In the genomic region with DNA sequence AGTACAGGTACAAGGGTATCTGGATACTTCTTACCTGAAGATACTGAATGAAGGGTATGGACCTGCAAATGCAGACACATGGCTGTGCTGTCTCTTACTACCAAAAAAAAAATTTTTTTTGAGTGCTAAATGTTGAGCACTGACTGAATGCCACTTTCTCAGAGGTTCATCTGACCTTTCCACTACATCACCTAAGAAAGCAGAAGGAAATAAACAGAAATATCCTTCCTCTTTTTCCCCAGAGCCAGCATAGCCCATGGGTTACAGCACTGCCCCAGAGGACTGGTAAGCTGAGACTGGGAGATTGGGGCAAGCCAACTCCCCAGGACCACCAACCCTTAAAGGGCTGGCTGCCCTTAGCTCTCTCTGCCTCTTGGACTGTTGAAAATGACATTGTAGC, we compare ENCODE assay signal across 24 mouse cellular contexts. TPM values are rescaled to one million over a fixed set of nuclear protein-coding genes. Genes with fewer than 3 reads are reported as not detected.
A peak's percentile ranks its signal among the peaks of the same experiment; 100 is the strongest.
DNase-seq lines count a peak whose midpoint lies in the region; ATAC-seq and TF ChIP-seq lines count a peak whose summit lies in the region.
"Had no signal": no experiment of that assay in that cellular context is flagged by ENCODE, and none has a peak within 500 bp of the region (broad histone marks: within the 10 kb centered on the region; RNA-seq: fewer than 3 reads in every experiment).

No protein-coding gene starts in this region.

- peaks cover 0 to 3% of the 10 kb centered on the region in 2 experiments; a peak in 2 of 4 replicates for H3K4me1 ChIP-seq in MEL (ENCODE audit: control insufficient read depth in 1 of 2, insufficient read depth in 2 of 2, low read length in 2 of 2)
- H3K4me1 ChIP-seq in liver, embryonic 13.5 days (replicated peaks) = no peaks in the 10 kb centered on the region
- peaks cover 21% of the 10 kb centered on the region for H3K4me1 ChIP-seq in megakaryocyte, embryonic 14.5 days
- H3K4me1 ChIP-seq: forebrain, embryonic 15.5 days; heart, embryonic 13.5 days; hindbrain, embryonic 15.5 days; midbrain, embryonic 12.5 days; neural tube, embryonic 13.5 days had no signal

- no peak overlapping the region for H3K27ac ChIP-seq in MEL (ENCODE audit: control insufficient read depth, low read depth, low read length)
- peak overlapping the region; percentile 51 for H3K27ac ChIP-seq in liver, embryonic 13.5 days
- H3K27ac ChIP-seq: embryonic facial prominence, embryonic 13.5 days; forebrain, embryonic 15.5 days; heart, embryonic 13.5 days; hindbrain, embryonic 15.5 days; midbrain, embryonic 12.5 days; neural tube, embryonic 13.5 days had no signal

- TF ChIP-seq CTCF in MEL (IDR thresholded peaks at IDR 0.05 in 2 of 3, conservative IDR thresholded peaks at IDR 0.05 in 1 of 3; ENCODE audit: control insufficient read depth in 1 of 3, insufficient read depth in 1 of 3, low read depth in 2 of 3, low read length in 3 of 3, poor library complexity in 1 of 3, severe bottlenecking in 1 of 3) = no peak

- no peak for TF ChIP-seq RAD21 in MEL (IDR thresholded peaks at IDR 0.05; ENCODE audit: low read depth, low read length)

- H3K9ac ChIP-seq in MEL (ENCODE audit: control insufficient read depth, low read depth, low read length, poor library complexity, severe bottlenecking) = no peak overlapping the region
- H3K9ac ChIP-seq in liver, embryonic 13.5 days = no peak overlapping the region
- H3K9ac ChIP-seq: embryonic facial prominence, embryonic 13.5 days; forebrain, embryonic 15.5 days; heart, embryonic 13.5 days; hindbrain, embryonic 15.5 days; midbrain, embryonic 12.5 days; neural tube, embryonic 13.5 days had no signal

- no peak overlapping the region for H3K4me2 ChIP-seq in liver, embryonic 13.5 days
- H3K4me2 ChIP-seq: embryonic facial prominence, embryonic 13.5 days; forebrain, embryonic 15.5 days; heart, embryonic 13.5 days; hindbrain, embryonic 15.5 days; midbrain, embryonic 12.5 days; neural tube, embryonic 13.5 days had no signal

- no peaks in the 10 kb centered on the region for H3K9me3 ChIP-seq in MEL (replicated peaks; ENCODE audit: insufficient read depth, low read length)
- H3K9me3 ChIP-seq in liver, embryonic 13.5 days (replicated peaks) = no peaks in the 10 kb centered on the region
- peaks cover 4% of the 10 kb centered on the region; the same call in 1 of the 2 replicates for H3K9me3 ChIP-seq in megakaryocyte, embryonic 14.5 days
- H3K9me3 ChIP-seq: embryonic facial prominence, embryonic 13.5 days; forebrain, embryonic 15.5 days; heart, embryonic 13.5 days; hindbrain, embryonic 15.5 days; midbrain, embryonic 12.5 days; neural tube, embryonic 13.5 days had no signal

- no peaks in the 10 kb centered on the region for H3K79me2 ChIP-seq in MEL (ENCODE audit: control insufficient read depth, insufficient read depth, low read length, poor library complexity)

- DNase-seq in A20 (ENCODE audit: low read depth, low spot score) (peak; percentile 56), MEL (ENCODE audit: low read depth, low spot score) (peak; percentile 13)
- no peak for DNase-seq in liver, embryonic 13.5 days
- no peak for DNase-seq in urinary bladder, postnatal 36 days (ENCODE audit: low spot score in 2 of 2)
- DNase-seq in urinary bladder, postnatal 14 days (ENCODE audit: low spot score) = no peak
- no peak for DNase-seq in retina, postnatal 1 day
- DNase-seq in adrenal gland, adult 2 months = no peak
- DNase-seq: adrenal gland, postnatal 36 days; cerebellum, adult 9-10 months; heart, postnatal 36 days; kidney, postnatal 36 days; lung, adult 2 months; right cerebral cortex, postnatal 25 days; thymus, postnatal 36 days had no signal

- no peak for TF ChIP-seq EP300 in MEL (IDR thresholded peaks at IDR 0.05; ENCODE audit: low read depth in 1 of 2, low read length in 2 of 2)

- ATAC-seq in liver, embryonic 13.5 days (ENCODE audit: low read depth) = no peak
- ATAC-seq: CD4-positive, CD25-positive, alpha-beta regulatory T cell, adult 4 months; forebrain, embryonic 15.5 days; intestine, embryonic 16.5 days had no signal

- no peak overlapping the region for H3K4me3 ChIP-seq in MEL (ENCODE audit: control insufficient read depth in 1 of 2, insufficient read depth in 1 of 2, low read depth in 2 of 2, low read length in 2 of 2)
- H3K4me3 ChIP-seq in liver, embryonic 13.5 days (replicated peaks) = no peak overlapping the region
- peak overlapping the region; percentile 50 for H3K4me3 ChIP-seq in megakaryocyte, embryonic 14.5 days (replicated peaks)
- H3K4me3 ChIP-seq: embryonic facial prominence, embryonic 13.5 days; forebrain, embryonic 15.5 days; heart, embryonic 13.5 days; hindbrain, embryonic 15.5 days; midbrain, embryonic 12.5 days; neural tube, embryonic 13.5 days had no signal

- no peaks in the 10 kb centered on the region for H3K36me3 ChIP-seq in MEL (ENCODE audit: control insufficient read depth in 1 of 2, insufficient read depth in 2 of 2, low read length in 2 of 2)
- no peaks in the 10 kb centered on the region for H3K36me3 ChIP-seq in liver, embryonic 13.5 days
- no peaks in the 10 kb centered on the region for H3K36me3 ChIP-seq in megakaryocyte, embryonic 14.5 days (replicated peaks; ENCODE audit: low read length)
- H3K36me3 ChIP-seq: embryonic facial prominence, embryonic 13.5 days; forebrain, embryonic 15.5 days; G1E; heart, embryonic 13.5 days; hindbrain, embryonic 15.5 days; midbrain, embryonic 12.5 days; neural tube, embryonic 13.5 days had no signal

- H3K27me3 ChIP-seq in MEL (ENCODE audit: control insufficient read depth in 1 of 2, insufficient read depth in 2 of 2, low read length in 2 of 2) = no peaks in the 10 kb centered on the region
- no peaks in the 10 kb centered on the region for H3K27me3 ChIP-seq in liver, embryonic 13.5 days
- peaks cover 14% of the 10 kb centered on the region for H3K27me3 ChIP-seq in megakaryocyte, embryonic 14.5 days (replicated peaks)
- H3K27me3 ChIP-seq: embryonic facial prominence, embryonic 13.5 days; forebrain, embryonic 15.5 days; heart, embryonic 13.5 days; hindbrain, embryonic 15.5 days; midbrain, embryonic 12.5 days; neural tube, embryonic 13.5 days had no signal

- TF ChIP-seq POLR2A in MEL (IDR thresholded peaks at IDR 0.05; ENCODE audit: control insufficient read depth in 1 of 2, insufficient read depth in 1 of 2, low read depth in 1 of 2, low read length in 2 of 2, poor library complexity in 1 of 2) = no peak

TF ChIP-seq in MEL, 35 proteins besides CTCF, POLR2A, EP300 and RAD21:
- TF ChIP-seq TBP (IDR thresholded peaks at IDR 0.05; ENCODE audit: low read depth, low read length) (no peak), NRF1 (IDR thresholded peaks at IDR 0.05; ENCODE audit: insufficient read depth, low read depth, low read length, poor library complexity, severe bottlenecking) (no peak), ZC3H11A (IDR thresholded peaks at IDR 0.05; ENCODE audit: low read depth, low read length) (no peak), GABPA (IDR thresholded peaks at IDR 0.05; ENCODE audit: low read depth, low read length) (no peak), ZKSCAN1 (IDR thresholded peaks at IDR 0.05; ENCODE audit: low read depth, low read length) (no peak), CHD2 (IDR thresholded peaks at IDR 0.05; ENCODE audit: low read length) (no peak), HCFC1 (IDR thresholded peaks at IDR 0.05; ENCODE audit: low read depth, low read length) (no peak), CHD1 (IDR thresholded peaks at IDR 0.05; ENCODE audit: low read depth, low read length) (no peak)

RNA-seq across cellular contexts. Expression of a gene that starts 8.5 kb away (rescaled TPM):
- total RNA-seq in MEL (2012; rRNA removed) = 25.0 and 27.0 TPM in 2 replicates
- 10 to 100 TPM; 30.9 to 34.8 TPM for polyA plus RNA-seq in MEL (2012; ENCODE audit: insufficient read depth in 1 of 2, insufficient read length in 2 of 2, low read depth in 1 of 2, low replicate concordance in 2 of 2, missing spikeins in 1 of 2)
- polyA plus RNA-seq in liver, embryonic 13.5 days (2015; fragmentation: Nextera tagmentation; extraction: Ambion mirVana) = 0.87 and 0.88 TPM in 2 replicates
- polyA plus RNA-seq in megakaryocyte, embryonic 14.5 days (2012; ENCODE audit: insufficient read depth, low replicate concordance) = 4.5 and 6.3 TPM in 2 replicates
- 1 to 10 TPM; 2.5 to 4.2 TPM for total RNA-seq in adrenal gland, adult 2 months (2021)
- polyA plus RNA-seq in adrenal gland, adult 2 months (2012; rRNA removed) = 1.5 and 2.6 TPM in 2 replicates
- total RNA-seq: G1E had no signal

RNA-seq across cellular contexts. Expression of a gene that starts 20.1 kb away (rescaled TPM):
- total RNA-seq in MEL (2012; rRNA removed) = 0.07 TPM in 1 of 2 replicates, not detected in the other
- under 1 TPM in 1 of 2 experiments, not detected in 1; 0.11 TPM for polyA plus RNA-seq in MEL (2012; ENCODE audit: insufficient read depth in 1 of 2, insufficient read length in 2 of 2, low read depth in 1 of 2, low replicate concordance in 2 of 2, missing spikeins in 1 of 2)
- 2.8 and 3.6 TPM in 2 replicates for polyA plus RNA-seq in liver, embryonic 13.5 days (2015; fragmentation: Nextera tagmentation; extraction: Ambion mirVana)
- 1.5 and 6.5 TPM in 2 replicates for polyA plus RNA-seq in megakaryocyte, embryonic 14.5 days (2012; ENCODE audit: insufficient read depth, low replicate concordance)
- 1 to 10 TPM; 5.5 to 8.9 TPM for total RNA-seq in adrenal gland, adult 2 months (2021)
- 7.2 and 9.5 TPM in 2 replicates for polyA plus RNA-seq in adrenal gland, adult 2 months (2012; rRNA removed)
- polyA plus RNA-seq: CD4-positive, CD25-positive, alpha-beta regulatory T cell, adult 4 months; G1E had no signal

Comparison
In these comparisons a context has a peak if more than half of its experiments do, and no peak if none do; other contexts are left out.
1. DNase-seq: peak in A20 (single experiment) and MEL (single experiment); none in liver, embryonic 13.5 days (single experiment), urinary bladder, postnatal 36 days (0 of 2), urinary bladder, postnatal 14 days (single experiment), retina, postnatal 1 day (single experiment) and adrenal gland, adult 2 months (single experiment).